Mouse (Mus musculus) midbrain, embryonic 16.5 days (tissue): ENCODE measurements around the gene Rnls. TPM values are rescaled to one million over a fixed set of nuclear protein-coding genes. Genes with fewer than 3 reads are reported as not detected.

Experiments used
- microRNA-seq: library from miRNA; unstranded; fragments of <30 nt; microRNA quantifications from one replicate; pipeline ENCODE4, GENCODE M21; 2017
- polyA plus RNA-seq: library from polyadenylated mRNA; unstranded; fragments of >200 nt; fragmentation: Nextera tagmentation; extraction: Ambion mirVana; gene quantifications from 2 replicates; pipeline ENCODE4 v1.2.1, GENCODE M21; 2015

Gene Rnls
- polyA plus RNA-seq, 1 experiment from 2014 or later = 10.1 TPM

Small RNA genes lying within 50 kb of the gene (microRNA-seq; reads per million reads assigned to microRNA genes)
- 1.9 reads per million, percentile 5 among the genes with 10 or more reads in this experiment for gene Mir3970

Other genes starting within 250 kb of the Rnls start
- gene Lipo4, start 125.5 kb upstream of the Rnls start, polyA plus RNA-seq = not detected in 2 replicates
- not detected in 2 replicates for gene Gm8978, start 233.0 kb upstream of the Rnls start, polyA plus RNA-seq